Mouse (Mus musculus): ENCODE measurements around the gene Armh2.

- TF ChIP-seq CTCF (IDR thresholded peaks at IDR 0.05; ENCODE audit: insufficient read depth, low read length) (no peak), POLR2A (IDR thresholded peaks at IDR 0.05; ENCODE audit: borderline replicate concordance, extremely low read depth, low read depth, low read length) (no peak)
Observed at GRCm38 (mm10) chr13:24762254-24762653, 21.2 kb downstream of the Armh2 start.
